Mouse (Mus musculus): ENCODE results near the gene Gba. TPM values are rescaled to one million over a fixed set of nuclear protein-coding genes. Genes with fewer than 3 reads are reported as not detected.

Gene Gba
- total and polyA plus RNA-seq, 2 experiments from 2014 or later, result 46.8 to 77.4 TPM

DNA sequence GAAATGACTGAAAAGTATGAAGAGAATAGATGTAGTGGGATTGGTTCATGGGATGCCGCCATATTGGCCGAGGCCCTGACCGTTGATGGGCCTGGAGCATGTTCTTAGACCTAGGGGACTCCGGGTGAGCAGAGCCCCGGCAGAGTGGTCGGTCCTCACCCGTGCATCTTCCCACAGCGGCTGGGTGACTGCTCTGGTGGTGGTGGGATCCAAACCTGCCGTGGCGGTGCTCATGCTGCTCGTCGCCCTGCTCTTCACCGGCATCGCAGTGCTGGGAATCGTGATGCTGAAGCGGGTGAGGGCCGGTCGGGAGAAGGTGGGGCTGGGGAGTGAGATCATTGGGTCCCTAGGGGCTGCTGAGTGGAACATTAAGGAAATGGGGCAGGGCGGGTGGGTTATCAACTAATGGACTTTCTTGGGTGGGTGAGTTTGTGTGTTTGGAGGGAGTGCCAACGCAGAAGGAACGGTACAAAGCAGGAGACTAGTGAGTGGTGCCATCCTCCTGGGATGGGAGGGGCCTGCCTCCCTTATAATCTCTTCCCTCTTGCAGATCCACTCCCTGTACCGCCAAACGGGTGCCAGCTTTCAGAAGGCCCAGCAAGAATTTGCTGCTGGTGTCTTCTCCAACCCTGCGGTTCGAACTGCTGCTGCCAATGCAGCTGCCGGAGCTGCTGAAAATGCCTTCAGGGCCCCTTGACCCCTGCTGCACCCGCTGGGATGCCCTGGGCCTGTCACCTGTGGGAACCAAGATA lies 20.8 kb upstream of the Gba start:
- no peak for TF ChIP-seq CTCF (IDR thresholded peaks at IDR 0.05; ENCODE audit: low read depth)
- no peak overlapping the region for H3K4me3 ChIP-seq (ENCODE audit: low read length)
- H3K4me2 ChIP-seq (ENCODE audit: low read depth, low read length), result no peak overlapping the region
- peak overlapping the region; percentile 90; the same call in 1 of the 2 replicates for H3K27ac ChIP-seq
- peaks cover 24% of the 10 kb centered on the region; the same call in 1 of the 2 replicates for H3K36me3 ChIP-seq (ENCODE audit: insufficient read depth, low read length)
- H3K9ac ChIP-seq (replicated peaks; ENCODE audit: low read length), result no peak overlapping the region
- ATAC-seq (no peak), DNase-seq (ENCODE audit: low spot score) (no peak)
- H3K4me1 ChIP-seq (ENCODE audit: insufficient read depth, low read length), result peaks cover 15% of the 10 kb centered on the region
- 90% methylated on average over 27 of the region's 27 CpGs for WGBS
- H3K9me3 ChIP-seq (ENCODE audit: low read length), result no peaks in the 10 kb centered on the region
- no peaks in the 10 kb centered on the region for H3K27me3 ChIP-seq (ENCODE audit: insufficient read depth, low read length)

DNA sequence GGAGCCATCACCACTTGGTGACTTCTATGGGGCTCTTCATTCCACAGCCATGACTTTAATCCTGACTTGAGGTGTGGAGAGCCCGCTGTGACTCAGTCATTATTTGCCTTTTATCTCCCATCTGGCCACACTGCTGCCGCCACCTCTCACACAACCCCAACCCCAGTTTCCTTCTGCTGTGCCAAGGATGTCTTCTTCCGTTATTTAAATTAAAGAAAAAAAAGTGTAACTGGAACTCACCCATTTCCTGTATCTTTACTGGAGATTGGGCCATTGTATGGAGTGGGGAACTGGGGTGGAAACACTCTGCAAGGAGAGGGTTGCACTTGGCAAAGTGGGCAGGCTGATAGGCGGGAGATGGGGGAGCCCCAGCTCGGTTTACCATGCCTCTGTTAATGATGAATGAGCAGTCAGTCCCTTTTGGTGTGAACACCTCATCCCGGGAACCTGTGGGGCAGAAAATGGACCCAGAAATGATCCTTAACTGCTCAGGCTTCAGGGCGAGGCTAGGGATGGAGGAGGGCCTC lies 20.1 kb upstream of the Gba start:
- ATAC-seq (0 out of 2 replicates have a peak, but pooled peaks have one; percentile 4), DNase-seq (ENCODE audit: low spot score) (no peak)
- H3K9me3 ChIP-seq (ENCODE audit: low read length), result no peaks in the 10 kb centered on the region
- H3K27me3 ChIP-seq (ENCODE audit: insufficient read depth, low read length), result no peaks in the 10 kb centered on the region
- H3K4me1 ChIP-seq (ENCODE audit: insufficient read depth, low read length), result peaks cover 15% of the 10 kb centered on the region
- peak overlapping the region; percentile 90 for H3K27ac ChIP-seq
- 47% methylated on average over 7 of the region's 7 CpGs for WGBS
- TF ChIP-seq CTCF (IDR thresholded peaks at IDR 0.05; ENCODE audit: low read depth), result no peak
- peak overlapping the region; percentile 79; the same call in 1 of the 2 replicates for H3K9ac ChIP-seq (replicated peaks; ENCODE audit: low read length)
- peaks cover 24% of the 10 kb centered on the region; the same call in 1 of the 2 replicates for H3K36me3 ChIP-seq (ENCODE audit: insufficient read depth, low read length)
- peak overlapping the region; percentile 65 for H3K4me3 ChIP-seq (ENCODE audit: low read length)
- peak overlapping the region; percentile 99 for H3K4me2 ChIP-seq (ENCODE audit: low read depth, low read length)

DNA sequence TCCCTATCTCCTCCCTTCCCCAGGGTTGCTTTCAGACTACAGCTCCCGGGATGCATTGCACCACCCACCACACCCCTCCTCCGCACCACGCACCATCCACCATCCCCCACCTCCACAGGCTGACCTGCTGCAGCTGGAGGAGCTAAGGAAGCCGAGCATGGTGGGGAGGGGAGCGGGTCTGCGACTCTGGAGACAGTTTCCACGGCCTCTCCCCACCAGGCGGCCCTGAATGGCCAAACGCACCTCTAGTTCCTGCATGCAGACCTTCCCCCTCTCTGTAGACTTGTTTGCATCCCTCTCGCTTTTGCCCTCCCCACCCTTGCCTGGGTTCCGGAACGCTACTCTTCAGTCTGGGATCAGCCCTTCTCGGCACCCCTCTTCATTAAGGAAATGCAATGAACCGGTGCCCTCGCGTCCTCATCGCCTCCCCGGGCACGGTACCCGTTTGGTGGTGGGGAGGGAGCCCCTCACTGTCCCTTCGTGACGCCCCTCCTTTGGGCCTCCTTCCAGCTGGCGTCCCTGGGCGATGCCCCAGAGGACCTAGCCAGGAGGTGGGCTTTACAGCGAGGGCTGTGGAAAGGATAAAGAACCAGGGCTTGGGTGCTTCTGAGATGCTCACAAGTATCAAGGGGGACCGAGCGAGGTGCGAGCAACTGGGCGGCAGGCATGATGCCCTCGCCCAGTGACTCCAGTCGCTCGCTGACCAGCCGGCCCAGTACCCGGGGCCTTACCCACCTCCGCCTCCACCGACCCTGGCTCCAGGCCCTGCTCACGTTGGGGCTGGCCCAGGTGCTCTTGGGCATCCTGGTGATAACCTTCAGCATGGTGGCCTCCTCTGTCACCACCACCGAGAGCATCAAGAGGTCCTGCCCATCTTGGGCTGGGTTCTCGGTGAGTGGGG lies 19.4 kb upstream of the Gba start, which contains the start of gene Fam189b:
TSS of gene Fam189b (plus strand) at position 86 of the 901 bp plus-strand sequence.
- peaks cover 11% of the 10 kb centered on the region for H3K4me1 ChIP-seq (ENCODE audit: insufficient read depth, low read length)
- H3K4me3 ChIP-seq (ENCODE audit: low read length), result peak within 1 kb of the TSS; percentile 65
- H3K4me2 ChIP-seq (ENCODE audit: low read depth, low read length), result peak within 1 kb of the TSS; percentile 99
- H3K27me3 ChIP-seq (ENCODE audit: insufficient read depth, low read length), result no peaks in the 10 kb centered on the region
- TF ChIP-seq CTCF (IDR thresholded peaks at IDR 0.05; ENCODE audit: low read depth), result peak; percentile 44
- peaks cover 24% of the 10 kb centered on the region; the same call in 1 of the 2 replicates for H3K36me3 ChIP-seq (ENCODE audit: insufficient read depth, low read length)
- H3K9me3 ChIP-seq (ENCODE audit: low read length), result no peaks in the 10 kb centered on the region
- peak; percentile 92 for DNase-seq (ENCODE audit: low spot score)
- H3K9ac ChIP-seq (replicated peaks; ENCODE audit: low read length), result peak within 1 kb of the TSS; percentile 79
- WGBS, result 6% methylated on average over 39 of the region's 39 CpGs
- peak within 1 kb of the TSS; percentile 90 for H3K27ac ChIP-seq
- peak; percentile 93 for ATAC-seq

DNA sequence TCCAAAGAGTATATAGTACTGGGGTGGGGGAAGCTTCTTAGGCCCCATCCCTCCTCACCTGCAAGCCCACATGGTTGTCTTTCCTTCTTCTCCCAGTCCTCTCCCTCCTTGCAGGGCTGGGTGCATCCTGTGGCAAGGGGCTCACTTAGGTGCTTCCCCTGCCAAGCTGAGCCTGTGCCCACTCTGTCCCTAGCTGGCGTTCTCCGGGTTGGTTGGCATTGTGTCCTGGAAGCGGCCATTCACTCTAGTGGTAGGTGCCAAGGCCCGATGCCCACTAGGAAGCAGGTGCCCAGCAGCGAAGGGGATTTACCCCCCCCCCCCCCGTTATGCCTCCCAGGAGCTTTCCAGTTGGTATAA lies 18.8 kb upstream of the Gba start:
- Histone ChIP-seq H3K9me3 (ENCODE audit: low read length) (no peaks in the 10 kb centered on the region), H3K36me3 (ENCODE audit: insufficient read depth, low read length) (peaks cover 24% of the 10 kb centered on the region; the same call in 1 of the 2 replicates), H3K27me3 (ENCODE audit: insufficient read depth, low read length) (no peaks in the 10 kb centered on the region), H3K4me3 (ENCODE audit: low read length) (peak overlapping the region; percentile 65), H3K27ac (peak overlapping the region; percentile 90), H3K4me2 (ENCODE audit: low read depth, low read length) (peak overlapping the region; percentile 99), H3K4me1 (ENCODE audit: insufficient read depth, low read length) (0 out of 2 replicates have a peak, but pooled peaks cover 6% of the 10 kb centered on the region), H3K9ac (replicated peaks; ENCODE audit: low read length) (peak overlapping the region; percentile 79)
- TF ChIP-seq CTCF (IDR thresholded peaks at IDR 0.05; ENCODE audit: low read depth), result no peak
- DNase-seq (ENCODE audit: low spot score) (peak; percentile 38), ATAC-seq (peak; percentile 1; the same call in 1 of the 2 replicates)
- WGBS, result 50% methylated on average over 6 of the region's 6 CpGs

DNA sequence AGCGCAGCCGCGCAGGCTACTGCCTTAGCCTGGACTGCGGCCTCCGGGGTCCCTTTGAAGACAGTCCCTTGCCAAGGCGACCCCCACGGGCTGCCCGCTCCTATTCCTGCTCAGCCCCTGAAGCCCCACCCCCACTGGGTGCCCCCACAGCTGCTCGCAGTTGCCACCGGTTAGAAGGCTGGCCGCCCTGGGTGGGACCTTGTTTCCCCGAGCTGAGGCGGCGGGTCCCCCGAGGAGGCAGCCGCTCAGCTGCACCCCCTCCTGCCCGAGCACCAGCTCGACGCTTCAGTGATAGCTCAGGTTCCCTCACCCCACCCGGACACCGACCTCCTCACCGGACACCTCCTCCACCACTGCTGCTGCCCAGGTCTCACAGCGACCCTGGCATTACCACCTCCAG lies 15.5 kb upstream of the Gba start:
- Histone ChIP-seq H3K4me1 (ENCODE audit: insufficient read depth, low read length) (0 out of 2 replicates have a peak, but pooled peaks cover 6% of the 10 kb centered on the region), H3K4me3 (ENCODE audit: low read length) (no peak overlapping the region), H3K27ac (no peak overlapping the region), H3K9me3 (ENCODE audit: low read length) (no peaks in the 10 kb centered on the region), H3K9ac (replicated peaks; ENCODE audit: low read length) (no peak overlapping the region), H3K4me2 (ENCODE audit: low read depth, low read length) (no peak overlapping the region), H3K27me3 (ENCODE audit: insufficient read depth, low read length) (no peaks in the 10 kb centered on the region), H3K36me3 (ENCODE audit: insufficient read depth, low read length) (peaks cover 4% of the 10 kb centered on the region; the same call in 1 of the 2 replicates)
- no peak for TF ChIP-seq CTCF (IDR thresholded peaks at IDR 0.05; ENCODE audit: low read depth)
- WGBS, result 35% methylated on average over 23 of the region's 23 CpGs
- ATAC-seq, result no peak
- DNase-seq (ENCODE audit: low spot score), result no peak

All from hindbrain, postnatal 0 days (tissue).